Mouse (Mus musculus): ENCODE measurements around the gene Rela. TPM values are rescaled to one million over a fixed set of nuclear protein-coding genes. Genes with fewer than 3 reads are reported as not detected.

The Rela gene
- 21.3 and 22.6 TPM in 2 replicates for polyA plus RNA-seq (2015; fragmentation: Nextera tagmentation; extraction: Ambion mirVana)

DNA sequence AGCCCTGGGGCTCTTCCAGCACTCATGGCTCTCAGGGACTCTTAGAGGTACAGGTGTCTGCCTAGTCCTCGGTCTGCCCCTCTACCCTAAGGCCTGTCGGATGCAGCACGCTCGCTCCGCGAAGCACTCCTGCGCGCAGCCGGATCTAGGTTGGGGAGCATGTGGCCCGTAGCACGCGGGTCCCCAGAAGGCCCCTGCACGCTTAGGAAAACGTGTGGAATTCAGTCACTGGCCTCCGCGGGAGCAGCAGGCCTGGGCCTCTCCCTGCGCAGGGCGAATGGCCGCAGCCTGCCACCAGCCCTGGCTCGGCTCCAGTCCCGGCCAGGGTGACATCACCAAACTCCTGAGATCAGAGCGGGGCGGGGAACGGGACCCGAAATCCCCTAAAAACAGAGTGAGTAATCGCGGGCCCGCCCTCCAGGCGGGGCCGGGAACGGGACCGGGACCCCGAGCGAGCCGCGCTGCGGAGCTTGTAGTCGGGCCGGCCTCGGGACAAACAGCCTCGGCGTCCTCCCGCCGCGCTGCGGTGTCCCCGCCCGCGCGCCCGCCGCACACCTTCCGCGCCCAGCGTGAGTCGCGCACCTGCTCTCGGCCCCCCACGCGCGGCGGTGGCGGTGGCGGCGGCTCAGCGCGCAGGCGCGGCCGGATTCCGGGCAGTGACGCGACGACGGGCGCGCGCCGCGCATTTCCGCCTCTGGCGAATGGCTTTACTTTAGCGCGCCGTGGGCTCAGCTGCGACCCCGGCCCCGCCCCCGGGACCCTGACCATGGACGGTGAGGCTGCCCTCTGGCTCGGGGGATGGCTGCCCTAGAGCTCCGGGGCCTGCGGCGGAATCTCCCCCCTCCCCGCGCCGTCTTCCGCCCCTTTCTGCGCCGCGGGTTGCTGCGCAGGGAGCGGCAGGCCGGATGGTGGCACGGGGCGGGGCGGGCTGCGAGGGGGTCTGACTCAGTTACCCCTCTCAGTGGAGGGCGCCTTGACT lies at the start of gene Rela:
Gene Rela (plus strand): TSS at position 415 of the 979 bp plus-strand sequence.
- DNase-seq (peak; percentile 90), ATAC-seq (peak; percentile 91)
- H3K4me3 ChIP-seq (ENCODE audit: low read depth, low read length) = peak within 1 kb of the TSS; percentile 84
- H3K27me3 ChIP-seq (ENCODE audit: insufficient read depth, low read length) = no peaks in the 10 kb centered on the region
- WGBS (ENCODE audit: insufficient replicate concordance) = 2% methylated on average over 62 of the region's 109 CpGs
- TF ChIP-seq CTCF (IDR thresholded peaks at IDR 0.05; ENCODE audit: low read depth) = no peak
- TF ChIP-seq EP300 (IDR thresholded peaks at IDR 0.05; ENCODE audit: low read depth) = no peak
- H3K36me3 ChIP-seq (replicated peaks; ENCODE audit: insufficient read depth, low read length) = peaks cover 36% of the 10 kb centered on the region
- peaks cover 26% of the 10 kb centered on the region for H3K4me1 ChIP-seq (ENCODE audit: insufficient read depth)
- H3K4me2 ChIP-seq (ENCODE audit: low read depth, low read length) = peak within 1 kb of the TSS; percentile 97
- no peaks in the 10 kb centered on the region for H3K9me3 ChIP-seq (ENCODE audit: low read length)
- H3K27ac ChIP-seq (ENCODE audit: low read depth) = peak within 1 kb of the TSS; percentile 95
- H3K9ac ChIP-seq (replicated peaks) = peak within 1 kb of the TSS; percentile 90

DNA sequence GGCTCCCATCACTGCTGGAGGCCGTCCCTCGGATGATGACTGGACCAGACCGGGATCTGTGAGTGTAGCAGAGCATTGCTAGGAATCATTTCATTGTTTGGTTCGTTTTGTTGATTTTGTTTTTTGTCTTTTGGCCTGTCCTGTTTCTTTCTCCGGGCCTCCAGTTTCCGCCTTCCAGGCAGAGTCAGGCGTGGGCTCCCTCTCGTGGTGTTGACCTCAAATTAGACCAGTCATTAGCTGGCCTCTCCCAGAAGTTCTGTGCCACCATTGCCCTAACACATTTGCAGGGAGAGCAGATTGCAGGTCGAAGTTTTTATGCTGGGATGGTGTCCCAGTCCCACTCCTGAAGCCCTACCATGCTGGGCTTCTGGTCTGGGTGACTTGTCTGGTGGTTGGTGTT lies 48.1 kb upstream of the Rela start:
- Histone ChIP-seq H3K4me2 (ENCODE audit: low read depth, low read length) (no peak overlapping the region), H3K27ac (ENCODE audit: low read depth) (no peak overlapping the region), H3K9me3 (ENCODE audit: low read length) (no peaks in the 10 kb centered on the region), H3K4me1 (ENCODE audit: insufficient read depth) (no peaks in the 10 kb centered on the region), H3K9ac (replicated peaks) (no peak overlapping the region), H3K4me3 (ENCODE audit: low read depth, low read length) (no peak overlapping the region), H3K27me3 (ENCODE audit: insufficient read depth, low read length) (no peaks in the 10 kb centered on the region), H3K36me3 (replicated peaks; ENCODE audit: insufficient read depth, low read length) (no peaks in the 10 kb centered on the region)
- ATAC-seq = no peak
- no peak for DNase-seq
- 64% methylated on average over 9 of the region's 9 CpGs for WGBS (ENCODE audit: insufficient replicate concordance)
- TF ChIP-seq CTCF (IDR thresholded peaks at IDR 0.05; ENCODE audit: low read depth) (peak; percentile 23; the same call in 1 of the 2 replicates), EP300 (IDR thresholded peaks at IDR 0.05; ENCODE audit: low read depth) (no peak)

DNA sequence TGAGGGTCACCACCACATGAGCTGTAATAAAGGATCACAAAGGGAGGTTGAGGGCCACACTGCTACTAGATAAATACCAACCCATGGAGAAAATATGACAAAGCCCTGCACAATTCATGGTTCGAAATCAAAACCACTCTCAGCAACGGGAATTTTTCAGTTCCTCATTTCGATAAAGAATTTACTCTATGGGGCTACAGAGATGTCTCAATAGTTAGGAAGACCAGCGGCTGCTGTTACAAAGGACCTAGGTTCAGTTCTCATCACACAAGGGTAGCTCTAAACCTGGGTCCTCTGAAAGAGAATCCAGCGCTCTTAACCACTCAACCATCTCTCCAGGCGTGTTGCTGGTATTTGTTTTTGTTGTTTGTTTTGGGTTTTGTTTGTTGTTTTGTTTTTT lies 45.4 kb upstream of the Rela start:
- WGBS (ENCODE audit: insufficient replicate concordance) = 56% methylated on average over 6 of the region's 6 CpGs
- Histone ChIP-seq H3K9me3 (ENCODE audit: low read length) (no peaks in the 10 kb centered on the region), H3K4me1 (ENCODE audit: insufficient read depth) (no peaks in the 10 kb centered on the region), H3K27me3 (ENCODE audit: insufficient read depth, low read length) (no peaks in the 10 kb centered on the region), H3K27ac (ENCODE audit: low read depth) (no peak overlapping the region), H3K9ac (replicated peaks) (no peak overlapping the region), H3K36me3 (replicated peaks; ENCODE audit: insufficient read depth, low read length) (no peaks in the 10 kb centered on the region), H3K4me3 (ENCODE audit: low read depth, low read length) (no peak overlapping the region), H3K4me2 (ENCODE audit: low read depth, low read length) (no peak overlapping the region)
- ATAC-seq = no peak
- TF ChIP-seq CTCF (IDR thresholded peaks at IDR 0.05; ENCODE audit: low read depth) (no peak), EP300 (IDR thresholded peaks at IDR 0.05; ENCODE audit: low read depth) (no peak)
- DNase-seq = no peak

DNA sequence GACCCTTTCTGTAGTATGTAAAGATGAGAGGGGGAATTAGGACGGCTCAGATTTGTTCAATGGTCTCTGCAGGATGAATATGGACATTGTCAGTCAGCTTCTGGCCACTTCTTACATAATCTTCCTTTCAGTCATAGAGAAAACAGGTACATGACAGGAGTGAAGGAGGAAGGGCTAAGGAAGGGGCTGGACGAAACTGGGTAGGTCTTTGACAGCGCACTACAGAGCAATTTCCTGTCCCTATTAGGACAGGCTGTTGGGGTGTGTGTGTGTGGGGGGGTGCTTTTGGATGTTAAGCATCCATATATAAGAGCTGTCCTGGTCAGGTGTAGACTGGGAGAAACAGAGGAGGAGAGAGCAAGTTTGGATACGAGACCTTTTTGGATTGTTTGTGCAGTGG lies 38.1 kb upstream of the Rela start:
- Histone ChIP-seq H3K9me3 (ENCODE audit: low read length) (no peaks in the 10 kb centered on the region), H3K4me1 (ENCODE audit: insufficient read depth) (peaks cover 19% of the 10 kb centered on the region), H3K36me3 (replicated peaks; ENCODE audit: insufficient read depth, low read length) (peaks cover 16% of the 10 kb centered on the region), H3K4me3 (ENCODE audit: low read depth, low read length) (no peak overlapping the region), H3K4me2 (ENCODE audit: low read depth, low read length) (no peak overlapping the region), H3K27me3 (ENCODE audit: insufficient read depth, low read length) (no peaks in the 10 kb centered on the region), H3K27ac (ENCODE audit: low read depth) (no peak overlapping the region), H3K9ac (replicated peaks) (no peak overlapping the region)
- ATAC-seq (no peak), DNase-seq (no peak)
- 61% methylated on average over 4 of the region's 4 CpGs for WGBS (ENCODE audit: insufficient replicate concordance)
- TF ChIP-seq EP300 (IDR thresholded peaks at IDR 0.05; ENCODE audit: low read depth) = no peak

DNA sequence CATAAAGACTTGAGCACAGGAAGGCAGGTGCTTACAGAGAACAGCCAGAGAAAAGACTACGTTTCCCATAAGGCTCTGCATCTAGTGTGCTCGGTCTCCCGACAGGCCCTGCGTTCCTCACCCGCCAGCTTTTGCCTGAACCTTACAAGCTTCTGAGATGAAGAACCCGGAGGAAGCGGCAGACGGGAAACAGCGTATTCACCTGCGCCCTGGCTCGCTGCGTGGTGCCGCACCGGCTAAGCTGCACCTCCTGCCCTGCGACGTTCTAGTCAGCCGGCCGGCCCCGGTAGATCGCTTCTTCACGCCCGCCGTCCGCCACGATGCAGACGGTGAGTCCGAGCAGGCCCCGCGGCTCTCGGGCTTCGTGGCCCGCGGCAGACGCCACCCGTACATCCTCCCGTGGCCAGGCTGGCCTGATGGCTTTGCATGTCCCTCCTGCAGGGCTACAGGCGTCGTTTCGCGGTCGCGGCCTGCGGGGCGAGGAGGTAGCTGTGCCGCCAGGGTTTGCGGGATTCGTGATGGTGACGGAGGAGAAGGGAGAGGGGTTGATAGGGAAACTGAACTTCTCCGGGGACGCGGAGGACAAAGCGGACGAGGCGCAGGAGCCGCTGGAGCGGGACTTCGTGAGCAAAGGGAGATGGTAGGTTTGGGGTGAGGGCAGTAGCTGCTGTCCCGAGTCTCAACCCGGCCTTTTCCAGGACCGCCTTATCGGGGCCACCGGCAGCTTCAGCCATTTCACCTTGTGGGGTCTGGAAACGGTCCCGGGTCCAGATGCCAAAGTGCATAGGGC lies 35.3 kb upstream of the Rela start, which contains the start of gene Rnaseh2c:
Gene Rnaseh2c (plus strand): TSS at position 122 of the 790 bp plus-strand sequence.
- ATAC-seq (peak; percentile 83), DNase-seq (peak; percentile 79)
- H3K9ac ChIP-seq (replicated peaks) = peak within 1 kb of the TSS; percentile 93
- peak within 1 kb of the TSS; percentile 99 for H3K4me2 ChIP-seq (ENCODE audit: low read depth, low read length)
- TF ChIP-seq EP300 (IDR thresholded peaks at IDR 0.05; ENCODE audit: low read depth) (no peak), CTCF (IDR thresholded peaks at IDR 0.05; ENCODE audit: low read depth) (no peak)
- H3K4me3 ChIP-seq (ENCODE audit: low read depth, low read length) = peak within 1 kb of the TSS; percentile 87
- peaks cover 19% of the 10 kb centered on the region for H3K4me1 ChIP-seq (ENCODE audit: insufficient read depth)
- peak within 1 kb of the TSS; percentile 84 for H3K27ac ChIP-seq (ENCODE audit: low read depth)
- H3K27me3 ChIP-seq (ENCODE audit: insufficient read depth, low read length) = no peaks in the 10 kb centered on the region
- H3K36me3 ChIP-seq (replicated peaks; ENCODE audit: insufficient read depth, low read length) = peaks cover 43% of the 10 kb centered on the region
- no peaks in the 10 kb centered on the region for H3K9me3 ChIP-seq (ENCODE audit: low read length)
- 2% methylated on average over 64 of the region's 64 CpGs for WGBS (ENCODE audit: insufficient replicate concordance)

DNA sequence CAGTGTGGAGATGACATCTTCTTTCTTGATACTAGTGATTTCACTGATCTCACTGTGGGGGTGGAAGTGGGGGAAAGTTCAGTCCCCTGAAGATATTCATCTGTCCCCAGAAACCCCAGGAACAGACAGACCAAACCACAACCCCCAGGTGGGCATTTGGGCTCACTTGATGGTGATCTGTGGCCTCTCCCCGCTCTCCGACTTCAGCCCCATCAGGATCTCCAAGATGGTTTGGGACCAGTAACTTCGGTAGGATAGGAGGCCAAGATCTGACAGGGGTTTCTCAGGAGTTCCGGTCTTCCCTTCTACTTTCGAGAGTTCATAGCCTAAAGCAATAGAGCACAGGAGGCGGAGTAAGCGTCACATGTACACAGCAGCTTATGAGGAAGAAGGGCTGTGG lies 33.6 kb upstream of the Rela start:
- ATAC-seq (no peak), DNase-seq (no peak)
- no peaks in the 10 kb centered on the region for H3K27me3 ChIP-seq (ENCODE audit: insufficient read depth, low read length)
- peaks cover 19% of the 10 kb centered on the region for H3K4me1 ChIP-seq (ENCODE audit: insufficient read depth)
- 0 out of 2 replicates have a peak overlapping the region, but pooled peaks have one; percentile 99 for H3K4me2 ChIP-seq (ENCODE audit: low read depth, low read length)
- 0 out of 2 replicates have a peak overlapping the region, but pooled peaks have one; percentile 6 for H3K27ac ChIP-seq (ENCODE audit: low read depth)
- TF ChIP-seq CTCF (IDR thresholded peaks at IDR 0.05; ENCODE audit: low read depth) (no peak), EP300 (IDR thresholded peaks at IDR 0.05; ENCODE audit: low read depth) (no peak)
- no peaks in the 10 kb centered on the region for H3K9me3 ChIP-seq (ENCODE audit: low read length)
- H3K9ac ChIP-seq (replicated peaks) = no peak overlapping the region
- 79% methylated on average over 7 of the region's 7 CpGs for WGBS (ENCODE audit: insufficient replicate concordance)
- H3K4me3 ChIP-seq (ENCODE audit: low read depth, low read length) = no peak overlapping the region
- peaks cover 59% of the 10 kb centered on the region for H3K36me3 ChIP-seq (replicated peaks; ENCODE audit: insufficient read depth, low read length)

Measured in liver, postnatal 0 days (tissue).